Comparison of ENCODE assay signal across 25 mouse cellular contexts in the genomic region with DNA sequence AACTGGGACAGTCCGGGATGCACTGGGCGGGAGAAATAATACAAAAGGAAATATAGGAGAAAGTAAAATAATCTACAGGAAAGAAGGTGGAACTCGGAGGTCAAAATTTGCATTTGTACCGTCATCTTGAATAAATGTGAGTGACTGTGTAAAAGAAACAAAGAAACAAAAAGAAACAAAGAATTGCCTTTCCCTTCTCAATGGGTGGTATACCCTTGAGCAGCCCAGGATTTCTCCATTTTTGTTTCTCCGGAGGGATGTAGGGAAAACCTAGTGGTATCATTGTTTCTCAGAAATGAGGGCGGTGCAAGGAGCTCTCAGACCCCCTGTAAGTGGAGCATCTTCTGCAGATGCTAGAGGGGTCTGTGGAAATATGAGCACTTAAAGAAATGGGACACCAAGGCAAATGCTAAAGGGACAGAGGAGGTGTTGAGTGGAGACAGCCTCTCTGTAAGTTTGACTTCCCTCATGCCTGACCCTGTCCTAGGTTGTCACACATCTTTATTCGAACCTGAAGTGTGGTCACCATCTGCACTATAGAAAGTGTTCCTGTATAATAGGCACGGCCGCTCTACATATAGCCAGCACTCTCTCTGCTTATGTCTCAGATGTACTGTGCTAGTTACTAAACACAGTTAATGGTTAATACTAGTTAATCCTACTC. TPM values are rescaled to one million over a fixed set of nuclear protein-coding genes. Genes with fewer than 3 reads are reported as not detected.
"Had no signal": no experiment of that assay in that cellular context is flagged by ENCODE, and none has a peak within 500 bp of the region (broad histone marks: within the 10 kb centered on the region; RNA-seq: fewer than 3 reads in every experiment).

No protein-coding gene starts in this region.

- DNase-seq: gastrocnemius, postnatal 14 days; heart, postnatal 10 days; heart, postnatal 4 days; kidney, adult 18-20 months; kidney, adult 8-10 months; kidney, postnatal 10 days; kidney, postnatal 25 days; kidney, postnatal 4 days had no signal

- H3K4me3 ChIP-seq: heart, embryonic 10.5 days; heart, embryonic 12.5 days; hindbrain, embryonic 10.5 days; hindbrain, embryonic 12.5 days; intestine, embryonic 15.5 days; layer of hippocampus, adult 2 months; left cerebral cortex, adult 2 months; limb, embryonic 13.5 days; limb, embryonic 15.5 days; liver, embryonic 12.5 days had no signal

- H3K36me3 ChIP-seq: heart, embryonic 10.5 days; heart, embryonic 12.5 days; hindbrain, embryonic 10.5 days; hindbrain, embryonic 12.5 days; intestine, embryonic 15.5 days; limb, embryonic 13.5 days; limb, embryonic 15.5 days; liver, embryonic 12.5 days had no signal

- H3K4me1 ChIP-seq: hindbrain, embryonic 12.5 days; intestine, embryonic 15.5 days; liver, embryonic 12.5 days had no signal

- H3K4me2 ChIP-seq: heart, embryonic 12.5 days; hindbrain, embryonic 12.5 days; hindbrain, embryonic 14.5 days; intestine, embryonic 15.5 days; limb, embryonic 13.5 days; limb, embryonic 15.5 days; liver, embryonic 12.5 days had no signal

- ATAC-seq: hindbrain, embryonic 16.5 days; inflammation-experienced regulatory T-cells, adult 6 months; intestine, embryonic 15.5 days; intestine, postnatal 0 days; liver, embryonic 12.5 days had no signal

- H3K27me3 ChIP-seq: heart, embryonic 12.5 days; hindbrain, embryonic 12.5 days; intestine, embryonic 15.5 days; limb, embryonic 13.5 days; limb, embryonic 15.5 days; liver, embryonic 12.5 days had no signal

- H3K9ac ChIP-seq: heart, embryonic 12.5 days; hindbrain, embryonic 12.5 days; hindbrain, embryonic 14.5 days; intestine, embryonic 15.5 days; limb, embryonic 13.5 days; limb, embryonic 15.5 days; liver, embryonic 12.5 days had no signal

- H3K27ac ChIP-seq: heart, embryonic 10.5 days; hindbrain, embryonic 10.5 days; hindbrain, embryonic 12.5 days; hindbrain, embryonic 14.5 days; intestine, embryonic 15.5 days; layer of hippocampus, adult 2 months; left cerebral cortex, adult 2 months; limb, embryonic 13.5 days; limb, embryonic 15.5 days; liver, embryonic 12.5 days had no signal

- H3K9me3 ChIP-seq: heart, embryonic 10.5 days; hindbrain, embryonic 12.5 days; intestine, embryonic 15.5 days; liver, embryonic 12.5 days had no signal

RNA-seq across cellular contexts. Expression of gene Hmga2, which starts 45.8 kb away (rescaled TPM):
- total RNA-seq: heart, adult 8-10 months; heart, postnatal 25 days; liver, adult 2 months had no signal
